Mouse (Mus musculus): ENCODE measurements around the gene Coq8b. TPM values are rescaled to one million over a fixed set of nuclear protein-coding genes. Genes with fewer than 3 reads are reported as not detected.
A peak's percentile ranks its signal among the peaks of the same experiment; 100 is the strongest.

Coq8b gene
- polyA plus RNA-seq, 1 experiment from 2014 or later: 15.1 TPM

DNA sequence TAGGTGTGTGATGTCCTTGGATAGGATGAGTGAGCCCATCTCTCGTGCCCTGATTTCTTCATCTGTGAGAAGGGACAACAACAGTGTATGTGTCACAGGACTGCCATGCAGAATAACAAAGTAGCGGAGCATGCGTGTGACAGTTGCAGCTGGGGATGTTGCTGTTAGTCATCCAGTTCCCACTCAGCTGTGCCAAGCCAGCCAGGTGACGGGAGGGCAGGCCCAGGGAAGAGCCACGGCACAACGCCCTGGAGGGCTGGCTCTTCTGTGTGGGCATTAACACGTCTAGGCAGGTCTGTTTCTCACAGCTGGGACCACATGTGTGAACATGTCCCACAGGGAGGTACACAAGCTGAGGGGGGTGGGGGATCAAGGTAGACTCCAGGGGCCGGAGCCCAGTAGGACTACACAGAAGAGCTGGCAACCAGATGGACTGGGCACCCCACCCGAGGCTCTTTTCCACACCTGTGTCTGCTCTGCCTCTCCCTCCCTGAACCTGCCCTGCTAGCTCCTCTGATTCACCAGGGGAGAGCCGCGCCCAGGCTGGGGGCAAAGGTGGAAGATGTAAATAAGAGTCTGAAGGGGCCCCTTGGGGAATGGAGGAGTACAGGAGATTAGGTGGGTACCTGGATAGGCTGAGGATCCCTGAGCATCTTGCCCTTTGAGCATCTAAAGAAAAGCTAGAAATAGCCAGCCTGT lies 7.8 kb upstream of the Coq8b start:
- no peak overlapping the region for H3K4me2 ChIP-seq (ENCODE audit: low read depth, low read length, severe bottlenecking)
- H3K36me3 ChIP-seq (ENCODE audit: control insufficient read depth, insufficient read depth, low read length): no peaks in the 10 kb centered on the region
- H3K9me3 ChIP-seq (ENCODE audit: control insufficient read depth, low read length): no peaks in the 10 kb centered on the region
- H3K9ac ChIP-seq (ENCODE audit: low read length): peak overlapping the region; percentile 32; the same call in 1 of the 2 replicates
- ATAC-seq (replicated peaks; ENCODE audit: low FRiP score) (no peak), DNase-seq (ENCODE audit: low spot score) (no peak)
- no peak overlapping the region for H3K4me3 ChIP-seq (ENCODE audit: low read depth, low read length)
- peaks cover 11% of the 10 kb centered on the region for H3K4me1 ChIP-seq (replicated peaks; ENCODE audit: control insufficient read depth, insufficient read depth, low read length)
- no peak overlapping the region for H3K27ac ChIP-seq (ENCODE audit: low read depth, low read length)
- no peaks in the 10 kb centered on the region for H3K27me3 ChIP-seq (ENCODE audit: control insufficient read depth, insufficient read depth, low read length)
- WGBS: 87% methylated on average over 11 of the region's 11 CpGs

DNA sequence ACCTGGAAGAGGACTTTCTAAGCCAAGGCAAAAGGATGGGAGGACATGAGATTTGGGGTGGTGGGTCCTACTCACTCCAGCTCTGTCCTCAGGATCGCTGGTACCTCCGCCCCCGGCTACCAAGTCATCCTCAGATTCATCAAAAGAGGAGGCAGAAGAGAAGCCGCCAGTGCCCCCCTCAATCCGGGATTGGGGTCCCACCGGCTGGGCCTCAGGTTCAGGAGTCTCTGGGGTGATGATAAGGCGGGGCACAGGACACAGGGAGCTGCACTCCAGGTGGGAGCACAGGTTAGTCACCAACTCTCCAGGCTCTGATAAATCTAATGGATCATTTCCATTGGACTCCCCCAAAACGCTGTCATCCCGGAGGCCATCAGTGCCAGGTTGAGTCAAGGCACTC lies 5.5 kb upstream of the Coq8b start:
- Histone ChIP-seq H3K9ac (ENCODE audit: low read length) (peak overlapping the region; percentile 87), H3K4me1 (replicated peaks; ENCODE audit: control insufficient read depth, insufficient read depth, low read length) (peaks cover 11% of the 10 kb centered on the region)

DNA sequence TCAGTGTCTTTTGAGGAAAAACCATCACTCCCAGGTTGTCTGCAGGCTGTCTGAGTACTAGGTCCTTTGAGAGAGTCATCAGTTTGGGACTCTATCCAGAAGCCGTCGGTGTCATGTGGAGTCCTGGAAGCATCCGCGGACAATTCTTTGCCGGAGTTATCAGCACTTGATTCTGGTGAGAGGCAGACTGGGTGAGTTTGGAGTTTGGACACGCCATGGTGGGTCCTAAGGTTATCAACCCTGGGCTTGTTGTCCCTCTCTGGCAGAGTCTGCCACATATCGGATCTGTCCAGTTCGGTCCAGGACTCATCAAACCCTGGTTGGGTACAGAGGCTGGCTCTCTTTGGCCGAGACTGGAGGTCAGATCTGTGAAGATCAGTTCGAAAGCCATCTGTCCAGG lies 5.1 kb upstream of the Coq8b start:
- no peak for DNase-seq (ENCODE audit: low spot score)
- Histone ChIP-seq H3K27me3 (ENCODE audit: control insufficient read depth, insufficient read depth, low read length) (no peaks in the 10 kb centered on the region), H3K4me1 (replicated peaks; ENCODE audit: control insufficient read depth, insufficient read depth, low read length) (peaks cover 11% of the 10 kb centered on the region), H3K36me3 (ENCODE audit: control insufficient read depth, insufficient read depth, low read length) (no peaks in the 10 kb centered on the region), H3K4me3 (ENCODE audit: low read depth, low read length) (peak overlapping the region; percentile 84), H3K4me2 (ENCODE audit: low read depth, low read length, severe bottlenecking) (peak overlapping the region; percentile 86), H3K27ac (ENCODE audit: low read depth, low read length) (no peak overlapping the region), H3K9me3 (ENCODE audit: control insufficient read depth, low read length) (no peaks in the 10 kb centered on the region), H3K9ac (ENCODE audit: low read length) (peak overlapping the region; percentile 87)
- 0 out of 2 replicates have a peak, but pooled peaks have one; percentile 0 for ATAC-seq (replicated peaks; ENCODE audit: low FRiP score)
- 3% methylated on average over 10 of the region's 10 CpGs for WGBS

More for the DNA sequence above, 5.5 kb upstream of the Coq8b start:
- H3K27ac ChIP-seq (ENCODE audit: low read depth, low read length): no peak overlapping the region
- DNase-seq (ENCODE audit: low spot score) (no peak), ATAC-seq (replicated peaks; ENCODE audit: low FRiP score) (no peak)
- H3K27me3 ChIP-seq (ENCODE audit: control insufficient read depth, insufficient read depth, low read length): no peaks in the 10 kb centered on the region
- H3K4me2 ChIP-seq (ENCODE audit: low read depth, low read length, severe bottlenecking): peak overlapping the region; percentile 86
- H3K9me3 ChIP-seq (ENCODE audit: control insufficient read depth, low read length): no peaks in the 10 kb centered on the region
- H3K4me3 ChIP-seq (ENCODE audit: low read depth, low read length): peak overlapping the region; percentile 84
- WGBS: 33% methylated on average over 9 of the region's 9 CpGs
- no peaks in the 10 kb centered on the region for H3K36me3 ChIP-seq (ENCODE audit: control insufficient read depth, insufficient read depth, low read length)

DNA sequence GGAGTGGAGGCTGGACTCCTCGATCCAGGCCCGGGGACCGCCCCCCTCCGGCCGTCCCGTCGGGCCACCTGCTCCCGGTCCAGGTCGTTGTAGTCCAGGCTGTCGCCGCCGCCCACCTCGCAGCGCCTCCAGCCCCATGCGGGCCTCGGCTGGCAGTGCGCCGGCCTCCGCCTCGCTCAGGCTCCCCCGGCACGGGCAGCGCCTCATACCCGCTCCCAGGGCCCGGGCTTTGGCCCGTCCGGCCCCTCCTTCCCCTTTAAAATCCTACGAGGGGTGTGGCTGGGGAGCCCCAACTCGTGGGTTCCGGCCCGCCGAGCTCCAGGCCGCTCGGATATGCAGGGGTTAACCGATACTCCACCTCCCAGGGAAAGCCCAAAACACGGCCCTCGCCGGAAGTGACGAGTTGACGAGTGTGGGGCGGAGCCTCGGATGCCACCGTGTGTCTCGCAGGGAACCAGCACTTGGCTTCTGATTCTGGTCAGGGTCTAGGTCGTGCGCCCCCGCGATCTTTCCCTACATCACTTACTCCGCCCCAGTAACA lies 4.5 kb upstream of the Coq8b start, which contains the start of gene Itpkc:
Itpkc (minus strand) TSS at position 381 of the 541 bp plus-strand sequence.
- DNase-seq (ENCODE audit: low spot score) (peak; percentile 96), ATAC-seq (replicated peaks; ENCODE audit: low FRiP score) (peak; percentile 83)
- Histone ChIP-seq H3K27me3 (ENCODE audit: control insufficient read depth, insufficient read depth, low read length) (no peaks in the 10 kb centered on the region), H3K4me2 (ENCODE audit: low read depth, low read length, severe bottlenecking) (peak within 1 kb of the TSS; percentile 86), H3K27ac (ENCODE audit: low read depth, low read length) (peak within 1 kb of the TSS; percentile 63; the same call in 1 of the 2 replicates), H3K4me1 (replicated peaks; ENCODE audit: control insufficient read depth, insufficient read depth, low read length) (peaks cover 11% of the 10 kb centered on the region), H3K36me3 (ENCODE audit: control insufficient read depth, insufficient read depth, low read length) (no peaks in the 10 kb centered on the region), H3K9me3 (ENCODE audit: control insufficient read depth, low read length) (no peaks in the 10 kb centered on the region), H3K4me3 (ENCODE audit: low read depth, low read length) (peak within 1 kb of the TSS; percentile 84), H3K9ac (ENCODE audit: low read length) (peak within 1 kb of the TSS; percentile 87)
- WGBS: under 1% methylated on average over 49 of the region's 49 CpGs

DNA sequence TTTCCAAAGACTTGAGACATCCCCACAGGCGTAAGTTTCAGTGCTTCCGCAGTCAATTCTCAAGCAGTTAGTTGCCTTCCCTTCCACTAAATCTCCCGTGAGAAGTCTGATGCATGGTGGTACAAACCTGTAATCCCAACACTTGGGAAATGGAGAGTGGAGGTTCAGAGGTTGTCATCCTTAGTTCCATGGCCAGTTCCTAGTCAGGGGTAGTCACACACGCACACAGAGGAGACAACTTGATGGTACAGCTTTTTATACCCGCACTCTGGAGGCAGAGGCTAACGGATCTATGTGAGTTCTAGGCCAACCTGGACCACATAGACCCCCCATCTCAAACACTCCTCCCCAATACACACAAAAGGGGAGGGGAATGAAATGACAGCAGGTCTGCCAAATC lies 4.0 kb upstream of the Coq8b start:
- Histone ChIP-seq H3K27ac (ENCODE audit: low read depth, low read length) (peak overlapping the region; percentile 42; the same call in 1 of the 2 replicates), H3K36me3 (ENCODE audit: control insufficient read depth, insufficient read depth, low read length) (no peaks in the 10 kb centered on the region), H3K4me3 (ENCODE audit: low read depth, low read length) (peak overlapping the region; percentile 84), H3K9ac (ENCODE audit: low read length) (peak overlapping the region; percentile 87), H3K4me2 (ENCODE audit: low read depth, low read length, severe bottlenecking) (peak overlapping the region; percentile 86), H3K9me3 (ENCODE audit: control insufficient read depth, low read length) (no peaks in the 10 kb centered on the region), H3K4me1 (replicated peaks; ENCODE audit: control insufficient read depth, insufficient read depth, low read length) (peaks cover 11% of the 10 kb centered on the region), H3K27me3 (ENCODE audit: control insufficient read depth, insufficient read depth, low read length) (no peaks in the 10 kb centered on the region)
- 23% methylated on average over 6 of the region's 6 CpGs for WGBS
- DNase-seq (ENCODE audit: low spot score) (no peak), ATAC-seq (replicated peaks; ENCODE audit: low FRiP score) (no peak)

DNA sequence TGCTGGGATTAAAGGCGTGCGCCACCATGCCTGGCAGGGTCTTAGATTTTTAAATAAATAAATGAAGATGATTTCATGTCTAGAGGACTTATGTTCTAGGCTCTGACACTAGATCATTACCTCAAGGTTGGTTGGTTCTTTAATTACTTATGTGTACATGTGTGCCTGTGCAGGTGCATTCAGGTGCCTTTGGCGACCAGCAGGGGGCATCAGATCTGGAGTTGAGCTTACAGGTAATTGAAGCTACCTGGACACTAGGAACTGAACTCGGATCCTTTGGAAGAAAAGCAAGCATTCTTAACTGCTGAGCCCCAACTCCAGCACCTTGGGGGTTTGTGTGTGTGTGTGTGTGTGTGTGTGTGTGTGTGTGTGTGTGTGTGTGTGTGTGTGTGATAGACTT lies 2.0 kb upstream of the Coq8b start:
- no peak overlapping the region for H3K4me2 ChIP-seq (ENCODE audit: low read depth, low read length, severe bottlenecking)
- no peak overlapping the region for H3K9ac ChIP-seq (ENCODE audit: low read length)
- H3K27ac ChIP-seq (ENCODE audit: low read depth, low read length): no peak overlapping the region
- H3K4me1 ChIP-seq (replicated peaks; ENCODE audit: control insufficient read depth, insufficient read depth, low read length): peaks cover 8% of the 10 kb centered on the region
- ATAC-seq (replicated peaks; ENCODE audit: low FRiP score) (no peak), DNase-seq (ENCODE audit: low spot score) (no peak)
- no peaks in the 10 kb centered on the region for H3K27me3 ChIP-seq (ENCODE audit: control insufficient read depth, insufficient read depth, low read length)
- no peaks in the 10 kb centered on the region for H3K9me3 ChIP-seq (ENCODE audit: control insufficient read depth, low read length)
- no peak overlapping the region for H3K4me3 ChIP-seq (ENCODE audit: low read depth, low read length)
- no peaks in the 10 kb centered on the region for H3K36me3 ChIP-seq (ENCODE audit: control insufficient read depth, insufficient read depth, low read length)
- WGBS: 75% methylated on average over 4 of the region's 4 CpGs

DNA sequence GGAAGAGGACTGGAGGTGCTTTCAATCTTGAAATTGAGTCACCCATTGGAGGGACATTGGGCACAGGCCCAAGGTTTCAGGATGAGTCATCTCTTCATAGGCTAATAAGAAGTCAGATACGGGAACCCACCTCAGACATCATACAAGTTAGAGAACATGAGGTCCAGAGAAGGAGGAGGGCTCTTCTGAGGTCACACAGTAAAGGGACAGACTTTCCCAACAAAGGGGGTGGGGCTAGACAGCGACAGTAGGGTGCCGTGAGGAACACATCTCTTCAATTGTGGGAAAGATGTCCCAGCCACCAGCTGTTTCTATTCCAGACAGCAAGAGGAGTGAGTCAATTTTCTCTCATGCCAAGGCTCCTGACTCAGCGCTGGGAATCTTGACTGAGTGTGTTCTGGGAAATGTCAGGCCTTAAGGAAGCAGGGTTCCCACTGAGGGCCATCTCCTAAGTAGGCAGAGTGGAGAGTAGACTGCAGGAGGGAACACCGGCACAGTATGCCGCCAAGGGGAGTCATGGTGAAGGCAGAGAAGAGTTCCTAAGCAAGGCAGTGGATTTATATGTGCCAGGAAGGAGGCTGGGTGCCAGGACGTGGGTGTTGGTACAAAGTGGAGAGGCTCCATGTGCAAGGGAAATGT lies 1.0 kb upstream of the Coq8b start:
- H3K4me3 ChIP-seq (ENCODE audit: low read depth, low read length): no peak overlapping the region
- no peaks in the 10 kb centered on the region for H3K36me3 ChIP-seq (ENCODE audit: control insufficient read depth, insufficient read depth, low read length)
- peak overlapping the region; percentile 68; the same call in 1 of the 2 replicates for H3K27ac ChIP-seq (ENCODE audit: low read depth, low read length)
- ATAC-seq (replicated peaks; ENCODE audit: low FRiP score) (no peak), DNase-seq (ENCODE audit: low spot score) (no peak)
- H3K9me3 ChIP-seq (ENCODE audit: control insufficient read depth, low read length): no peaks in the 10 kb centered on the region
- H3K9ac ChIP-seq (ENCODE audit: low read length): no peak overlapping the region
- no peak overlapping the region for H3K4me2 ChIP-seq (ENCODE audit: low read depth, low read length, severe bottlenecking)
- no peaks in the 10 kb centered on the region for H3K27me3 ChIP-seq (ENCODE audit: control insufficient read depth, insufficient read depth, low read length)
- WGBS: 83% methylated on average over 7 of the region's 7 CpGs
- peaks cover 8% of the 10 kb centered on the region for H3K4me1 ChIP-seq (replicated peaks; ENCODE audit: control insufficient read depth, insufficient read depth, low read length)

DNA sequence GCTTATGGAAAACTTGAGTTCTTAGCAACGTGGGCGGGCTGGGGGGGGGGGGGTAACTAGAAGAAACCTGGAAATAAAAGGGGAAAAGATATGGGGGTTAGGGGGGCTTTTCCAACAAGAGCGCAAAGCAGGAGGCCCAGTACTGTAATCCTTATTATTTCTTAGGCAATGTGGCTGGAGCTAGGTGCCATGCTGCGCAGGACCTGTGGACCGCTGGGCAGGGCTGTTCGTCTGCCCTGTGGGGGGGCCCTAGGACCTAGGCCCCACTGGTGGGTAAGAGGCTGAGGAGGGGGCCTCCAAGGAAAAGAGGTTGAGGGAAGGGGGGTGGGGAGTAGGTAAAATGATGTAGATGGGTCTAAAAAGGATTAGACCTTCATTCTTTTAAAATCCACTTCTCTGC lies 477 bp downstream of the Coq8b start:
- 1% methylated on average over 6 of the region's 6 CpGs for WGBS
- peak overlapping the region; percentile 49 for H3K4me2 ChIP-seq (ENCODE audit: low read depth, low read length, severe bottlenecking)

More for the DNA sequence above, 477 bp downstream of the Coq8b start:
- DNase-seq (ENCODE audit: low spot score) (no peak), ATAC-seq (replicated peaks; ENCODE audit: low FRiP score) (peak; percentile 34)
- Histone ChIP-seq H3K27me3 (ENCODE audit: control insufficient read depth, insufficient read depth, low read length) (no peaks in the 10 kb centered on the region), H3K27ac (ENCODE audit: low read depth, low read length) (peak overlapping the region; percentile 78), H3K9ac (ENCODE audit: low read length) (peak overlapping the region; percentile 57), H3K4me3 (ENCODE audit: low read depth, low read length) (peak overlapping the region; percentile 44), H3K36me3 (ENCODE audit: control insufficient read depth, insufficient read depth, low read length) (no peaks in the 10 kb centered on the region), H3K9me3 (ENCODE audit: control insufficient read depth, low read length) (no peaks in the 10 kb centered on the region), H3K4me1 (replicated peaks; ENCODE audit: control insufficient read depth, insufficient read depth, low read length) (no peaks in the 10 kb centered on the region; the same call in 1 of the 2 replicates)

All from forebrain, embryonic 11.5 days (tissue).